Mouse (Mus musculus): Measurements from ENCODE around the gene Dpy19l3. TPM values are rescaled to one million over a fixed set of nuclear protein-coding genes. Genes with fewer than 3 reads are reported as not detected.
A peak's percentile ranks its signal among the peaks of the same experiment; 100 is the strongest.

Gene Dpy19l3
- total RNA-seq, 1 experiment from 2014 or later: 15.1 TPM

- no peak for ATAC-seq (ENCODE audit: extremely low read depth, insufficient number of reproducible peaks, low FRiP score, poor library complexity, severe bottlenecking)
Observed at GRCm38 (mm10) chr7:35754886-35755168, 573 bp upstream of the Dpy19l3 start.

GRCm38 (mm10) chr7:35753319-35754032 lies 778 bp downstream of the Dpy19l3 start:
- ATAC-seq (ENCODE audit: extremely low read depth, insufficient number of reproducible peaks, low FRiP score, poor library complexity, severe bottlenecking): no peak

DNA sequence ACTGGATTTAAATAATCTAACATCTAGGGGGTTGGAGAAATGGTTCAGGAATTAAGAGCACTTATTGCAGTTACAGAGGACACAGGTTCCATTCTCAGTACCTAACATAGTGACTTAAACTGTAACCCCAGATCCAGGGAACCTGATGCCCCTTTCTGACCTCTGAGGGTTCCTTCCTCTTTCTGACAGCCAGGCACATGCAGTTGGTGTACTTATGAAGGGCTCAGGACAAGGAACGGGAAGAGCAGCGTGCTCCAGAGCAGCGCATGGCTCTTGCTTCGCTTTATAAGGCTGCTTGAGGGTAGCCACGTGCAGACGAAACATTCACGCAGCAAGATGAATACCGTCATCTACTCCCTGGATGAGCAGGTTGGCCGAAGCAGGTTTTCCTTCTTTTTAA lies 3.4 kb downstream of the Dpy19l3 start:
- ATAC-seq (ENCODE audit: extremely low read depth, insufficient number of reproducible peaks, low FRiP score, poor library complexity, severe bottlenecking): no peak

DNA sequence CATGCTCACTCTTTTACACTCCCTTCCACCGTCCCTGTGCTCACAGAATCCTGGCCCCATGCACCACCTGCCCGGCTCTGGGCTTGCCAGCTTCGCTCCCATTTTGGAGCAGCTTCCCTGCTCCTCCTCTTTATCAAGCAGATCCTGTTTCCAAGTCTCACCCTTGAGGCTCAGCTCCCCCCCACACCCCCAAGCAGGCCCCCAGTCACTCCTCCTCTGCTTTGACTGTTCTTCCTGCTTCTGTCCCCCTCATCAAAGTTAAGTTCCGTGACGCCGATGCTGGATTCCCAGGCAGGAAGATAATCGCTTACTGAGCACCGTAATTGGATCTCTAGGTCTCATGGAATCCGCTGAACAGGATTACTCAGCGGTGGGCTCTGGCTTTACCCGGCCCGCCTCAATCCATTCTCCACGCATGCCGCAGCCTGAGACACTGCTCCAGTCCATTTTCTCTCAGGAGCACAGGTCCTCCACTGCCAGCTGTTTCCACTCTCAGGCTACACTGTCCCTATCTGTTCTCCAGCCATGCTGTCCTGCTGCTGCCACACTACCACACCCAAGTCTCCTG lies 6.8 kb downstream of the Dpy19l3 start:
- ATAC-seq (ENCODE audit: extremely low read depth, insufficient number of reproducible peaks, low FRiP score, poor library complexity, severe bottlenecking): no peak

- no peak for ATAC-seq (ENCODE audit: extremely low read depth, insufficient number of reproducible peaks, low FRiP score, poor library complexity, severe bottlenecking)
Observed at GRCm38 (mm10) chr7:35746686-35747396, 7.4 kb downstream of the Dpy19l3 start.

- no peak for ATAC-seq (ENCODE audit: extremely low read depth, insufficient number of reproducible peaks, low FRiP score, poor library complexity, severe bottlenecking)
Observed at GRCm38 (mm10) chr7:35745281-35745702, 9.0 kb downstream of the Dpy19l3 start.

DNA sequence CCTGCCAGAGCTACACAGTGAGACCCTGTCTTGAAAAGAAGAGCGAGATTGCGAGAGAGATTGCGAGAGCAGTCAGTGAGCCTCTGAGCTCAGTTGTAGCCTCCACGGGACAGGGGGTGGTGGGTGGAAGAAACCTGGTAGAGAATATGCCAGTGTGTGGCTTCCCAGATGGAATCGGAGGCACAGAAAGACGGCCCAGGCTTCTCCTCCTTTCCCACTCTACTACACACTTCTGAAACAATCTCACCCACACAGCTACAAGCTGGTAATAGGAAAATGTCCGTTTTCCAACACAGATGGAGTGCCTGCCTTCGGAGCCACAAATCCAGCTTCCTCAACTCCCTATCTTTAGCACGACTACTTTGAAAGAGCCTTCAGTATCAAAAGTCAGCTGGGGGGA lies 9.5 kb downstream of the Dpy19l3 start:
- no peak for ATAC-seq (ENCODE audit: extremely low read depth, insufficient number of reproducible peaks, low FRiP score, poor library complexity, severe bottlenecking)

DNA sequence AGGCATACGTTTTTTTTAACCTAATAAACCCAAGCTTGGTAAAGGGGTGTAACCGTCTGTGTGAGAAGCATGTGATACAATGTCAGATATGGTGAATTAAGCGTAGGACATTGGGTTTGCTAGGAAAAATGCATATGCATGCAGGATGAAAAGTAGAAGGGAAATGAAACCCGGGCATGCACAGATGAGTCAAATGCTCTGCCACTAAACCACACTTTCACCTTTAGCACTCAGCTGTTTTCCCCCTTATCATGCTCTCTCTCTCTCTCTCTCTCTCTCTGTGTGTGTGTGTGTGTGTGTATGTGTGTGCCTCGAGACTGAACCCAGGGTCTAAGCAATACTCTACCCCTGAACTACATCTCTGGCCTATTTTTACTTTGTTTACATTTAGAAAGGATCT lies 11.9 kb downstream of the Dpy19l3 start:
- no peak for ATAC-seq (ENCODE audit: extremely low read depth, insufficient number of reproducible peaks, low FRiP score, poor library complexity, severe bottlenecking)

GRCm38 (mm10) chr7:35741858-35742257 lies 12.4 kb downstream of the Dpy19l3 start:
- no peak for ATAC-seq (ENCODE audit: extremely low read depth, insufficient number of reproducible peaks, low FRiP score, poor library complexity, severe bottlenecking)

- 0 out of 2 replicates have a peak, but pooled peaks have one; percentile 44 for ATAC-seq (ENCODE audit: extremely low read depth, insufficient number of reproducible peaks, low FRiP score, poor library complexity, severe bottlenecking)
Observed at GRCm38 (mm10) chr7:35740489-35741230, 13.6 kb downstream of the Dpy19l3 start.

GRCm38 (mm10) chr7:35738871-35739270 lies 15.4 kb downstream of the Dpy19l3 start:
- no peak for ATAC-seq (ENCODE audit: extremely low read depth, insufficient number of reproducible peaks, low FRiP score, poor library complexity, severe bottlenecking)

- ATAC-seq (ENCODE audit: extremely low read depth, insufficient number of reproducible peaks, low FRiP score, poor library complexity, severe bottlenecking): no peak
Observed at GRCm38 (mm10) chr7:35733313-35734050, 20.8 kb downstream of the Dpy19l3 start.

- ATAC-seq (ENCODE audit: extremely low read depth, insufficient number of reproducible peaks, low FRiP score, poor library complexity, severe bottlenecking): no peak
Observed at GRCm38 (mm10) chr7:35732585-35733059, 21.6 kb downstream of the Dpy19l3 start.

DNA sequence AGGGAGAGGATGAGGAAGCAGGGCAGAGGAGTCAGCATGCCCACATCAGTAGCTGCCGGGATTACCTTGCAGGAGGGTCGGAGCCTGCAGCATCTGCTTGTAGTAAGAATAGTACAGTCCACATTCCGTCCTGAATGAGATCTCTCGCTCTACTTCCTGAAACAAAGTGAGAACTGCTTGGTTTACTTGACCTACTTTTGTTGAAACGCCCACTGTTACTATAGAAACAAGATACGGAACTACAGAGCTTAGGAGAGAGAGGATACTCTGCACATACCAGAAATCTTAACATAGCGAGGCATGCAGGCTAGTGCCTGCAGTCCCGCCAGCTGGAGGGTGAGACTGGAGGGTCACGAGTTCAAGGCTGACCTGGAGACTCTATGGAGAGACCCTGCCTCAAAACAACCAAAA lies 24.6 kb downstream of the Dpy19l3 start:
- no peak for ATAC-seq (ENCODE audit: extremely low read depth, insufficient number of reproducible peaks, low FRiP score, poor library complexity, severe bottlenecking)

DNA sequence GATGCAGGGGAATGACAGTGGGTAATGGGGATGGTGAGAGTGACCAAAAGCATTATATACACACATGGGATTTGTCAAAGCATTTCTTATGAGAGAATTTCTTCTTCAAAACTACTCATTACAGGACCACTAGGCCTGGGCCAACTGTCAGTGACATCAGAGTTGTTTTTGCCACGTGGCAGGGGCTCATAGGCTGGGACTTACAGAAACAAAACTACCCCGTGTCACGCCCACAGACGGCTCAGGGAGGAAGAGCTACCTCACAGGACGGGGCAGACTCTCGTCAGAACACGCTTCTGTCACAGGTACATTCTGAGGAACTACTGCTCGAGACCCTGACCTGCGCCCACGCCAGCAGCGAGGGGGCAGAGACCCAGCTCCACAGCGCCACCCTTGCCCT lies 25.9 kb downstream of the Dpy19l3 start:
- ATAC-seq (ENCODE audit: extremely low read depth, insufficient number of reproducible peaks, low FRiP score, poor library complexity, severe bottlenecking): no peak

GRCm38 (mm10) chr7:35723035-35723434 lies 31.2 kb downstream of the Dpy19l3 start:
- ATAC-seq (ENCODE audit: extremely low read depth, insufficient number of reproducible peaks, low FRiP score, poor library complexity, severe bottlenecking): no peak

DNA sequence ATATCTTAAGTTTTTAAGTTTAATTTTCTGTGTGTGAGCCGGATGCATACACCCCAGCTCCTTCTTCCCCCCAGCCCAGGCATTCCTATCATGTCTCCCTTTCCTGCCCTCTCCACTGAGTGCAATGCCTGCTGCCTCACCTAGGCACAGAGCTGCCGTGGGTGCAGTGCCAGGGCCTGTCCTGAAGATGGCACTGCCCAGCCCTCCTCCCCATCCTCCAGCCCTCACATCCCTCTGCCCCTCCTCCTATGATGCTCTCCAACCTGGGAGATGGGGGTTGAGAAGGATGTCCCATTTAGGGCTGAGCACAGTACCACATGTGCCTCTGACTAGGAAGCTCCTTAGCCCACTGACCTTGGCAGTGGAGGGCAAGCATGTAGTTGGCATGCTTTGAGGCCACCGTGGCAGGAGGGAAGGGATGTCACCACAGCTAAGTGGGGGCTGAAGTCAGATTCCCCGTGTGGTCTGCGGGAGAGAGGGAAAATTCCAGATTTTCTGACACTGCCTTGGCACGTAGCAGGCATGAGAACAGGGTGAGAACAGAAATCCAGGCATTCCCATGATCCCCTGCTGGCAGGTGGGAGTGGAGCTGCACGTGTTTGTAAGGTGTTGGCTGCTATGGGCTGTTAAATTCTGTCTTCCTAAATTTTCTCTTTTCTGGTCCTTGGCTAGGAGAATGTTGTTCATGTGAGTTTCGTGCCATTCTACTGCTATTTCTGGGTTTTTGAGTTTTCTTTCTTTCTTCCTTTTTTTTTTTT lies 35.7 kb downstream of the Dpy19l3 start:
- peak; percentile 44; the same call in 1 of the 2 replicates for ATAC-seq (ENCODE audit: extremely low read depth, insufficient number of reproducible peaks, low FRiP score, poor library complexity, severe bottlenecking)

DNA sequence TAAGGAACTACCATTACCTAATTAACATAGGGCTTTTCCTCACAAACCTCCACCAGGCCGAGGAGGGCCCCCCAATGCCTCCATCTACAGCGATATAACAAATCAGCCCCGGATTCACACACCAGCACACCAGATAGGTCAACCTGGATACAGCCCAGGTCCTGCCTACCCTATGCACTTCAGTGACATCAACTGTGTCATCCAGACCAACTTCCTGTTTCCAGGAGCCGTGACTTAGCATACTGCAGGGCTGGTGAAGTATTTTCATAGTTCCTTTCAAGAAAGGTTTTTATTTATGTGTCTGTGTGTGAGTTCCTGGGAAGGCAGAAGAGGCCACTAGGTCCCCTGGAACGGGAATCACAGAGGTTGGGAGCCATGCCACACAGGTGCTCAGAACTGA lies 43.9 kb downstream of the Dpy19l3 start:
- peak; percentile 91 for ATAC-seq (ENCODE audit: extremely low read depth, insufficient number of reproducible peaks, low FRiP score, poor library complexity, severe bottlenecking)

All from neutrophil, adult 5-6 weeks (primary cell).